Mouse (Mus musculus) forebrain, embryonic 11.5 days (tissue): ENCODE data around the gene Hspa1a. TPM values are rescaled to one million over a fixed set of nuclear protein-coding genes. Genes with fewer than 3 reads are reported as not detected.
"Not testable (repeated sequence)": the region's sequence is repeated elsewhere in the genome, so short reads cannot be mapped to it uniquely, and the experiment has no call there.

Experiments used
- ATAC-seq: fragments of 200-750 bp; cut with Nextera tagmentation; replicated peaks from 2 replicates; pipeline ENCODE4 v1.8.0; 2017; ENCODE audit warnings: moderate TSS enrichment; ENCODE audit not compliant: low FRiP score
- DNase-seq: peaks from one replicate; pipeline ENCODE4 v3.0.0-alpha.2; 2017; ENCODE audit warnings: low spot score
- H3K27ac ChIP-seq: fragments of 300-500 bp; sonication (generic); 2 replicates; pipeline ENCODE4 v1.5.1; 2014; ENCODE audit warnings: low read depth, low read length
- H3K27me3 ChIP-seq: fragments of 300-500 bp; sonication (generic); 2 replicates; pipeline ENCODE4 v1.6.1; 2014; ENCODE audit warnings: mild to moderate bottlenecking, low read length, mixed read lengths; ENCODE audit not compliant: control insufficient read depth, insufficient read depth
- H3K36me3 ChIP-seq: fragments of 300-500 bp; sonication (generic); 2 replicates; pipeline ENCODE4 v1.6.1; 2014; ENCODE audit warnings: mild to moderate bottlenecking, low read length, moderate library complexity, mixed read lengths; ENCODE audit not compliant: control insufficient read depth, insufficient read depth
- H3K4me1 ChIP-seq: fragments of 300-500 bp; sonication (generic); replicated peaks from 2 replicates; pipeline ENCODE4 v1.6.1; 2014; ENCODE audit warnings: low read length, mixed read lengths; ENCODE audit not compliant: control insufficient read depth, insufficient read depth
- H3K4me2 ChIP-seq: fragments of 300-500 bp; sonication (generic); 2 replicates; pipeline ENCODE4 v1.6.1; 2014; ENCODE audit warnings: low read depth, mild to moderate bottlenecking, low read length, moderate library complexity, mixed read lengths; ENCODE audit not compliant: severe bottlenecking
- H3K4me3 ChIP-seq: fragments of 300-500 bp; sonication (generic); 2 replicates; pipeline ENCODE4 v1.5.1; 2014; ENCODE audit warnings: low read depth, low read length
- H3K9ac ChIP-seq: fragments of 300-500 bp; sonication (generic); 2 replicates; pipeline ENCODE4 v1.6.1; 2014; ENCODE audit warnings: low read length
- H3K9me3 ChIP-seq: fragments of 300-500 bp; sonication (generic); 2 replicates; pipeline ENCODE4 v1.6.1; 2016; ENCODE audit warnings: low read length, mixed read lengths; ENCODE audit not compliant: control insufficient read depth
- WGBS: fragments of 180-500 bp; shearing (Covaris S2); extraction: QIAGEN DNeasy Blood & Tissue Kit; methylation state at CpG from one replicate; pipeline ENCODE4 v1.1.7; 2014; 5-methylcytosine and 5-hydroxymethylcytosine counted together
- polyA plus RNA-seq: library from polyadenylated mRNA; unstranded; fragments of >200 nt; fragmentation: Nextera tagmentation; extraction: Ambion mirVana; gene quantifications from 2 replicates; pipeline ENCODE4 v1.2.1, GENCODE M21; 2014

Hspa1a gene
- polyA plus RNA-seq, 1 experiment from 2014 or later: 1.6 TPM

DNA sequence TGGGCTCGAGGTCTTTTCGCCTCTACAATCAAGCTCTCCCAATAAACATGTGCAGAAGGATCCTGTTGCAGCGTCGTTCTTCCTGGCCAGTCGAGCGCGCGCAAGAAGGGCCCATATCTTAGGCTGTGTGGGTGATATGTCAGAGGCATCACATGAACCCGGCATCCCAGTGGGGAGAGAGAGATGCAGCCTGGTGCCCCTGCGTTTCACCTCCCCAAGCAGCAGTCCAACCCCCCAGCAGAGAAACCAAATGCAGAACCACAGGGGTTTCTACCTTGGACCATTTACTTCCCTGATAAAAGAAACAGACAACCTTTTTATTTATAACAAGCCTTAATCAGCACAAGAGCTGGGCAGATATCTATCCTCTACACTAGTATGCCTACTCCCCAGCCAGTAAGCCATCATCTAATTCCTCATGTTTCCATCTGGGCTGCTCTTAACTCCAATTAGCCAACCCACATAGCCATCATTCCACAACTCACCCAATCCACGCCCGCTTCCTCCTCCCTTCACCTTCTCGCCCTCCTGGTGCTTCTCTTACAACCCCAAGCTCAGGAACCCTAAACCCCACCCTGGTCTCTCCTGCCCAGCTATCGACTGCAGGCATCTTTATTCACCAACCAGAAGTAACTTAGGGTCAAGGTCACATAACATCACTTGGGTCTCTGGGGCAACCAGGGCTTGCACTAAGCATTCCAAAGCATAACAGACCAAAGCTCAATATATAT, 24.6 kb upstream of the Hspa1a start:
- no peak overlapping the region for H3K27ac ChIP-seq
- peaks cover 9% of the 10 kb centered on the region; the same call in 1 of the 2 replicates for H3K4me1 ChIP-seq
- no peak overlapping the region for H3K4me2 ChIP-seq
- ATAC-seq (no peak), DNase-seq (peak; percentile 41)
- no peaks in the 10 kb centered on the region for H3K9me3 ChIP-seq
- H3K27me3 ChIP-seq: no peaks in the 10 kb centered on the region
- H3K36me3 ChIP-seq: peaks cover 4% of the 10 kb centered on the region; the same call in 1 of the 2 replicates
- H3K9ac ChIP-seq: no peak overlapping the region; the same call in 1 of the 2 replicates
- WGBS: 91% methylated on average over 12 of the region's 14 CpGs
- no peak overlapping the region for H3K4me3 ChIP-seq

DNA sequence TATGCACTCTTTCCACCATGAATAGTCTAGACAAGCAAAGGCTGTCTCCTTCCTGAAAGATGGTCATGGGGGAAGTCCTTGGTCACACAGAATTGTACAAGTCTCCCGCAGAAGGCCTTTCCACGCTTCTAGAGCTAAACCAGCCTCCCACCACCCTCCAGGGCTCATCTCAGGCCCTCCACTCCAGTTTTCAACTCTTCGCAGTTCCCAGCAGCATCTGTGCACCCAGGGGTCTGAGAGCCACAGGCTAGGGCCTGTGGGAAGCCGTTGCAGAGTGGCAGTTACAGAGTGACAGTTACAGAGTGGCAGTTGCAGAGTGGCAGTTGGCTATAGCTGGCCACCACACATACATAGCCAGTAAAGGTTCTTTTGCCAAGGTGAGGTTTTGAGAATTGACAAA, 24.0 kb upstream of the Hspa1a start:
- not testable (repeated sequence) for H3K9me3 ChIP-seq, H3K4me1 ChIP-seq, H3K9ac ChIP-seq, ATAC-seq, H3K27me3 ChIP-seq, H3K4me3 ChIP-seq, H3K27ac ChIP-seq, H3K4me2 ChIP-seq, H3K36me3 ChIP-seq
- peak; percentile 42 for DNase-seq
- 97% methylated on average over 4 of the region's 4 CpGs for WGBS

DNA sequence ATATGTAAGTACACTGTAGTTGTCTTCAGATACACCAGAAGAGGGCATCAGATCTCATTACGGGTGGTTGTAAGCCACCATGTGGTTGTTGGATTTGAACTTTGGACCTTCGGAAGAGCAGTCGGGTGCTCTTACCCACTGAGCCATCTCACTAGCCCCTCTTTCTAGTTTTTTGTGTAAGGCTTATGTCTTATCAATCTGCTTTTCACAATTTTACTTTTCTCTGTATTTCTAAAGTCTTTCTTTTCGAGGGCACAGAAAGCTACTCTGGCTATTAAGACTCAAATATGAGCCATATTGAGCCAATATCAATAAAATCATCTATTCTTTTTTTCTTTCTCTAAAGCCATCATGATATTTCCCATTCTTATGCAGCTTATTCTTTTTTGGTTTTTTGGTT, 23.2 kb upstream of the Hspa1a start:
- H3K4me3 ChIP-seq, H3K9ac ChIP-seq, H3K27ac ChIP-seq, DNase-seq, H3K9me3 ChIP-seq, H3K36me3 ChIP-seq, H3K27me3 ChIP-seq, H3K4me2 ChIP-seq, H3K4me1 ChIP-seq, ATAC-seq: not testable (repeated sequence)
- 95% methylated on average over 4 of the region's 4 CpGs for WGBS

DNA sequence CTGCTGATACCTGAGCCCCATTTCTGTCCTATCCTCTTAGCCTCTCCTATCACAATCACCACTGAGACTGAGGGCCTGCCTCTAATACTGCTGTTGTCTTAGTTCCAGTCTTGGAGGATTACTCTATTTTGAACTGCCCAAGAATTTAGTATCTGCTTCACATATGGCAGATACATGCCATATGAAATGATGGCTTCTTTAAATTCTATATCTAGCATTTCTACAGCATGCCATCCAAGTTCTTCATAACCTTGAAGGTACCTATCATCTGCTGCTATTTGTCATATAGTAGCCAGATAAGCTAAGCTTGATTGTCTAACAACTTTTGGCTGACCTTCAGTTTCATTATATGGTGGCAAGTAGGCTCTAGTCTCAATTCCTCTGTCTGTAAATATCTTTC, 22.8 kb upstream of the Hspa1a start:
- Histone ChIP-seq H3K9me3 (no peaks in the 10 kb centered on the region), H3K4me2 (no peak overlapping the region), H3K9ac (no peak overlapping the region), H3K4me3 (no peak overlapping the region), H3K4me1 (peaks cover 5% of the 10 kb centered on the region; the same call in 1 of the 2 replicates), H3K27ac (no peak overlapping the region), H3K36me3 (peaks cover 4% of the 10 kb centered on the region; the same call in 1 of the 2 replicates), H3K27me3 (no peaks in the 10 kb centered on the region)
- DNase-seq: no peak
- ATAC-seq: no peak

DNA sequence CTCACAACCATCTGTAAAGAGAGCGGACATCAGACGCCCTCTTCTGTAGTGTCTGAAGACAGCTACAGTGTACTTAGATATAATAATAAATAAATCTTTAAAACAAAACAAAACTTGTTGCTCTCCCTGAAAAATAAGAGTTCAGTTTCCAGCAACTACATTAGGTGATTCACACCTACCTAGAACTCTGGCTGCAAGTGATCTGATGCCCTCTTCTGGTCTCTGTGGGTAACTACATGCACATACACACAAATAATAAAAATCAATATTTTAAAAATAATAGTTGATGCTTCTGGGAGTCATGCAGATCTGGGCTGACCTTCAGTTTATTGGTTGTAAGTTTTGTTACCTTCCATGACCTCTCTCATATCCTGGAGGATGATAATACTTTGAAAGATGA, 12.3 kb upstream of the Hspa1a start:
- Histone ChIP-seq H3K36me3 (peaks cover 6% of the 10 kb centered on the region; the same call in 1 of the 2 replicates), H3K27ac (no peak overlapping the region), H3K4me2 (no peak overlapping the region), H3K9ac (no peak overlapping the region), H3K27me3 (no peaks in the 10 kb centered on the region), H3K4me1 (peaks cover 10% of the 10 kb centered on the region; the same call in 1 of the 2 replicates), H3K9me3 (no peaks in the 10 kb centered on the region), H3K4me3 (no peak overlapping the region)
- WGBS: 67% methylated on average over 2 of the region's 2 CpGs
- no peak for ATAC-seq
- DNase-seq: no peak

DNA sequence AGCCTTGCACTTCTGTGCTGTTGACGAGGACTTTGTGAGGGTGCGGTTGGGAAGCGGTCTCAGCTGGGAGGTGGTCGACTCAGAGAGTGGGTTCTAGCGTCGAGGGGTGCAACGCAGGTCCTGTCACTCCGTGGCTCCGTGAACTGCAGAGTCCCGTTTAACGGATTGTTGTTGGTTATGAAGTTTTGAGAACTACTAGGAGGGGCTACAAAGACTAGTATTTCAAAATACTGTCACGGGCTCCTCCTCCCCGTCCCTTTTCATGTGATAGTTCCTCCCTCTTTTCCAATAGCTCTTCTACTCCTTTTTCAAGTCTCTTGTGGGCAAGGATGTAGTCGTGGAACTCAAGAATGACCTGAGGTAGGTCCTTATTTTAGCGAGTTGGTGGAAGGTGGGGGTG, 10.4 kb upstream of the Hspa1a start:
- DNase-seq (no peak), ATAC-seq (no peak)
- Histone ChIP-seq H3K9me3 (no peaks in the 10 kb centered on the region), H3K4me1 (peaks cover 10% of the 10 kb centered on the region; the same call in 1 of the 2 replicates), H3K4me3 (peak overlapping the region; percentile 93), H3K27me3 (no peaks in the 10 kb centered on the region), H3K9ac (peak overlapping the region; percentile 95), H3K36me3 (peaks cover 6% of the 10 kb centered on the region; the same call in 1 of the 2 replicates), H3K27ac (peak overlapping the region; percentile 97), H3K4me2 (peak overlapping the region; percentile 80)
- under 1% methylated on average over 15 of the region's 15 CpGs for WGBS

DNA sequence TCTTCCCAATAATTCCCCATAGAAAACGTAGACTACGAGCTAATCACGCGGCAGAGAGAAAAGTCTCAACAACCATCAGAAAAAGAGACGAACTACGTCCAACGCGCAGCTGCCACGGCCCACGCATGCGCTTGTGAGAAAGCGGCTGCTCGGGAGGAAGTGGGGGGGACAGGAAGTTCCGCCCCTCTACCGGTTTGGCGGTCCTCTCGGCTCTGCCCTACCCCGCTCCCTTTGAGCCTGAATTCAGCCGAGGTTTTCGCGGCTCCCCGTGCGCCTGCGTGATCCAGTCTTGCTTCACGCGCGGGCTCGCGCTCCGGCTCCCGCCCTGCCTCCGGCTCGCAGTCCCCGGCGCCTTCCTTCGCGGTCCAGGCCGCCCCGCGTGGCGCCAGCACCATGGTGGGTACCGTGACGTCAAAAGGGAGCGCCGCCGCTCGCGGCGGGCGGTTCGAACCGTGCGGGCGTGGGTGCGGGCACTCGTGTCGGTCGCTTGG, 9.8 kb upstream of the Hspa1a start, which contains the start of gene Lsm2:
Gene Lsm2 (plus strand): TSS at position 173 of the 491 bp plus-strand sequence.
- Histone ChIP-seq H3K27me3 (no peaks in the 10 kb centered on the region), H3K9ac (peak within 1 kb of the TSS; percentile 95), H3K4me2 (peak within 1 kb of the TSS; percentile 80), H3K4me1 (peaks cover 10% of the 10 kb centered on the region; the same call in 1 of the 2 replicates), H3K27ac (peak within 1 kb of the TSS; percentile 97), H3K4me3 (peak within 1 kb of the TSS; percentile 93), H3K9me3 (no peaks in the 10 kb centered on the region), H3K36me3 (peaks cover 6% of the 10 kb centered on the region; the same call in 1 of the 2 replicates)
- peak; percentile 93 for ATAC-seq
- under 1% methylated on average over 58 of the region's 58 CpGs for WGBS
- peak; percentile 93 for DNase-seq

DNA sequence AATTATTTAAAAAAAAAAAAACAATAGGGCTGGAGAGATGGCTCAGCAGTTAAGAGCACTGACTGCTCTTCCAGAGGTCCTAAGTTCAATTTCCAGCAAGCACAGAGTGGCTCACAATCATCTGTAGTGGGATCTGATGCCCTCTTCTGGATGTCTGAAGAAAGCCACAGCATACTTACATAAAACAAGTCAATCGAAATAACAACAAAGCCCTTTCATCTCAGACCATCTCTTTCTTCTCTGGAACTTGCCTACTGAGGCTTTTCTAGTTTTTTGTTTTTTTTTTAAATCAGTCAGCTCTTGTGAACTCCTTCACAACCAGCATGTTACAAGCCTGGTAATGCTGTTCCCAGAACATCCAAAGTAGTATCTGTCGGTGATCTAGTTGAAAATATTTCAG, 8.7 kb upstream of the Hspa1a start:
- Histone ChIP-seq H3K27ac (no peak overlapping the region), H3K9ac (peak overlapping the region; percentile 95), H3K4me3 (peak overlapping the region; percentile 93), H3K36me3 (peaks cover 2% of the 10 kb centered on the region; the same call in 1 of the 2 replicates), H3K9me3 (no peaks in the 10 kb centered on the region), H3K4me2 (peak overlapping the region; percentile 80), H3K27me3 (no peaks in the 10 kb centered on the region), H3K4me1 (peaks cover 10% of the 10 kb centered on the region; the same call in 1 of the 2 replicates)
- WGBS: 24% methylated on average over 2 of the region's 2 CpGs
- ATAC-seq: no peak
- peak; percentile 48 for DNase-seq
